Mouse (Mus musculus) urinary bladder, postnatal 10 days (tissue): ENCODE results near the gene Gm20388.

Source experiments
- DNase-seq: peaks from one replicate; pipeline ENCODE4 v3.0.0; 2022; ENCODE audit warnings: low spot score

Gene Gm20388

GRCm38 (mm10) chr8:121366655-121367054, 1456.0 kb downstream of the Gm20388 start:
- no peak for DNase-seq

GRCm38 (mm10) chr8:121368799-121369198, 1458.2 kb downstream of the Gm20388 start:
- no peak for DNase-seq

GRCm38 (mm10) chr8:121369378-121369777, 1458.7 kb downstream of the Gm20388 start:
- DNase-seq = no peak

- no peak for DNase-seq
Measured at GRCm38 (mm10) chr8:121371287-121371686, 1460.6 kb downstream of the Gm20388 start.

DNA sequence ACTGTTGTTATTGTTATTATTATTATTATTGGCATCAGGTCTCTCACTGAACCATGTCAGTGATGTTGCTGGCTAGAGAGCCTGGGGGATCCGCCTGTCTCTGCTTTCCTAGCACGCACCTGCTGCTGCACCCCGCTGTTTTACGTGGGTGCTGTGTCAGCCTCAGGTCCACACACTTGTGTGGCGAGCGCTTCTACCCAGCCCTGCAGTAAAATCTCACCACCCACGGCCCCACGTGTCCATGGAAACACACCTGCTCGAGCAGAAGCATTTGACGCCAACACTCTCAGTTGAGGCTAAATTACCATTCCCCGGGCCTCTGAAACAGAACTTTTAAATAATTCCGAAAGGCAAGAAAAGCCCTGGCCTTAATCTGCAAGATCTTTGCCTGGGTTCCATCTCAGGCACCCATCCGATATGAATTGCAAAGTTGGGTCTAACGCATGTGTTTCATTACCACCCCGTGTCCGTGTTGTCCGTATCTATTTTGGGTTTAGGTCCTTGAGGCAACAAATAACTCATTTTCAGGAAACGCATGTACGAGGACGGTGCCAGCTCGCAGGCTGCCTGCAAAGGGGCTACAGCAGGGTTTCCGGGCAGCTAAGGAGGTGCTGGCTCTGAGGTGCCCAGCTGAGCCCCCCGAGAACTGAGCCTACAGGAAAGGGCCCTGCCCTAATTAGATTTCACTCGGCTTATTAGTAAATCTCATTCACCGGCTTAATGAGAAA, 1461.4 kb downstream of the Gm20388 start:
- DNase-seq = no peak

GRCm38 (mm10) chr8:121372639-121372986, 1462.0 kb downstream of the Gm20388 start:
- no peak for DNase-seq

GRCm38 (mm10) chr8:121374284-121374683, 1463.6 kb downstream of the Gm20388 start:
- no peak for DNase-seq

DNA sequence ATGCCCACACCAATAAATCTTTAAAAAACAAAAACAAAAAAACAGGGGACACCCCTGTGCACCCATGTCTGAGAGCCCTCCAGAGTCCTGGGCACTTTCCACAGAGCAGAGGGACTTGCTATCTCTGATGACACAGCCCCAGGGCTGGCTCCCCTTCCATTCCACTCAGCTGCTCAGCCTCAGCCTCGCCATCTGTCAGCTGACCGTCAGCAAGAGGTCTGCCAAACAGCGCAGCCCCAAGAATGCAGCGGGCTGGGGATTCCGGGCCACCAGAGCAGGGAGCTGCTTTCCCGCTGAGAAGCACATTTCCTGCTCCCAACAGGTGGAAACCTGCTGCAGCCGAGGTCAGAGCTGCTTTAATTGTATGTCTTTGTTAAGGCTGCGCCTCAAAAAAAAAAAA, 1464.1 kb downstream of the Gm20388 start:
- DNase-seq = no peak

DNA sequence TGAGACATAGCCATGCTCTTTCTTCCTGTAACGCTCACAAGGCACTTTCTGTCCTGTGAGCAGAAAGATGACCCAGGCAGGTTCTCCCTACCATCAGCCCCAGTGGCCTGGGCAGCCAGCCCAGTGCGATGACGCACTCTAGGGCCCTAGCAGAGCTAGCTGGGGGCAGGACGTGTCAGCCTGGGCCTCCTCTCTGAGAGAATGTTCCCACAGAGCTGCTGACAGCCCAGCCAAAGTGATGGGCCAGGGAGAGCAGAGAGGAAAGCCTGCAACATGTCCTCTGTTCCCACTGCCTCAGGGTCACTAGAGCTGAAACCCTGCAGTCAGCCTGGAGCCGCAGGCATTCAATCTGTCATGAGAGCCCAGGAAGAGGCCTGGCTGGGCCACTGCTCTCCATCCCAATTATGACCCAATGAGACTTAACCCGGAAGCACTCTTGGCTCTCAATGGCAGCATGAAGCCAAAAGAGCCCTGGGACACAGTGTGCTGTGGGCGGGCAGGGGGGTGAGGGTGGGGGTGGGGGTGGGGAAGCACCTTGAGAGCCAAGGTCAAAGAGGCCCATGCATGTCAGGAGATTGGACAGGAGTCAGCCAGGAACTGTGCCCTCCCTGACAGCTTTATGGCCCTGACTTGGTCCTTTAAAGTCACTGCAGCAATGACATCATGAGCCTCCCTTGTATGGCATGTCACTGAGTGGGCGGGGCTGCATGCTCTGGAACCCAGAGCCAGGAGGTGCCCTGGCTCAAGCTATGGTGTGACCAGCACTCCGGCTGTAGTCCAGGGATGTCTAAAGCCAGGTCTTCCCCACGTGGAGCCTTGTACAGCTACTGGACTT, 1465.7 kb downstream of the Gm20388 start:
- no peak for DNase-seq

DNA sequence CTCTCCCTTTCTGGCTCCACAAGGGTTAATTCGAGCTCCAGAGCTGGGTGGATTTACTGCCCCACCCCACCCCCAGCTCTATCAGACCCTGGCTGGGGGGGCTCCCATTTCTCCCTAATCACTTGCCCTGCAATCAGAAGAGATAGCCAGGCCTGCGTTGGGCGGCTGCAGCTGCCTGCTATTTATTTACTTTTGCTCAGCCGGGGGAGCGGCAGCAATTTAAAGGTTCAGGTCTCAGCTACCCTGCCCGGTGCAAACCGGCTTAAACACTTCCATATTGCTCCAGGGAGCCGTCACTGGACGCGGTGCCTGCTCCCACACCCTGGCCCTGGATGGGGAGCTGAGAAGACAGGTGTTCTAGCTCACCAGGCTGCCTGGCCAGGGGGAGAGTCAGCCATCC, 1467.0 kb downstream of the Gm20388 start:
- DNase-seq = no peak

- no peak for DNase-seq
Measured at GRCm38 (mm10) chr8:121379387-121379786, 1468.7 kb downstream of the Gm20388 start.

DNA sequence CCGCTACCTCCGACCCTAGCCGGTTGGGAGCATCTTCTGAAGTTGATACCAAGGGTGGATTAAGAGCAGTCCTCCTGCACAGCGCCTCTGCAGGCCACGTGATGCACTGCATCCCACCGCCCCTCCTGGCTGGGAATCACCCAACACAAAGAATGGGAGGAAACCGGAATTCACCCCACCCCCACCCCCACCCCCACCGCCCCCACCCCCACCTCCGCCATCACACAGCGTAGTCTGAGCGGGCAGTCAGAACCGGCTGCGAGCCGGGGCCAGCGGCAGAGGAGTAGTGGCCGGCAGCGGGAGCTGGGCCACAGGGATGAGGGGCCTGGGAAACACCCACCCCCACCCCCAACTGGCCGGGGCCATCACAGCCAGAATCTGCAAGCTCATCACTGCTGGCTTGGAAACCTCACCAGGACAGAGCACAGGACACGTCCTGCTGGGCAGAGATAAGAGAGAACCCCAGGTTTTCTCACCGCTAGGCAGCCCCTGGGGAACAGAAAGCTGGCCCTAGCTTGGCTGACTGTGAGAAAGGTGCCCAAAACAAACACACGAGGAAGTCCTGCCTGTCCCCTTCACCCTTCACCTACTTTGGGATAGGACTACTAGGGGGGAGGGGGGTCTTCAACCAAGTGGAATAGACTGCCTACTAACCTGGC, 1472.1 kb downstream of the Gm20388 start:
- no peak for DNase-seq

GRCm38 (mm10) chr8:121385540-121385939, 1474.9 kb downstream of the Gm20388 start:
- no peak for DNase-seq

DNA sequence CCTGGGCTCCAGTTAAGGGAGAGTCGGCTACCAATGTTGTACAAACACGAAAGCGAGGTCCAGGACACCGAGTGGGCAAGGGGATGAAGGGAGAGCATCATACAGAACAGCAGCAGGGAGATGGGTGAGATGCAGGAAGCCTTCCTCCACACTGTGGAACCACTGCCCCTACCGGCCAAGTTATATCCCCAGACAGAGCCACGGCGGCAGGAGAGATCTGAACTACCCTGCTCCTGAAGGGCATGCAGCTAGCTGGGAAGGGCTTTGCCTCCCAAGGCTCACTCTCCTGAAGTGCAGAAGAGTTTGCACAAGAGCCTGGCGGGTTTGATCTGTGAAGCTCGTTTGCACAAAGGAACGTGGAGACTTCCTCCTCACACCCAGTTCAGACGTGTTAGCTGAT, 1480.0 kb downstream of the Gm20388 start:
- DNase-seq = no peak

DNA sequence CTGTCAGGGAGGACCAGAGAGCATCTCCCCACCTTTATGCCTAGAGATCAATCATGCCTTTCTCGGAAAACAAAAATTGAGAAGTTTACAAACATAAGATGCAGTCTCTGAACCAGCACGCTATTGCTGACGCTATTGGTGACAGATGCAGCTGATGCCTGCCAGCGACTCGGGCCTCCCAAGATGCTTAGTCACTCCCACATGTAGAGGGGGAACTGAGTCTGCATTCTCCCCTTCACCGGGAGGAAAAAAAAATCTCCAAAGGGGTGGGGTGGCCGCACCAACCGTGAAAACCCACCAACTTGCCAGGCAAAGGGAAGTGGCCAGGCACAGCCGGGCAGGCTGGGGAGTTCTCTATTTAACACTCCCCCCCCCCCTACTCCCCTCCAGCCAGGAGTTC, 1480.6 kb downstream of the Gm20388 start:
- DNase-seq = no peak

DNA sequence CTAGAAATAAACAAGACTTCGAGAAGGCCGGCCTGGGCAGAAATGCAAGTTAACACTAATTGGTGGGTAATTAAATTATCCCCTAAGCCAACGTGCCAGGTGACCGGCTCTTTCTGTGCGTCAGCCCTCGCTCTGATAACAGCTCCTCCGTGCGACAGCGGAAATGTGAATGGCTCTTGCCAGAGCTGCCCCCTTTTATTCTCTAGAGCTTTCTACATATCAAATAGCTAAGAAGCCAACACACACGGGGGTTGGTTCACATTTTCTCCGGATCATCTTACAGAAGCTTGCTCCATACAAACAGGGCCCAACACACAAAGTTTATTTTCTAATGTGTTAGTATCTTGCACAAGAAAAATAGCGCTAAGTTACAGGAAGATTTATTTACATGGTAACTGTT, 1481.1 kb downstream of the Gm20388 start:
- DNase-seq = no peak

- DNase-seq = no peak
Measured at GRCm38 (mm10) chr8:121392482-121392881, 1481.8 kb downstream of the Gm20388 start.

DNA sequence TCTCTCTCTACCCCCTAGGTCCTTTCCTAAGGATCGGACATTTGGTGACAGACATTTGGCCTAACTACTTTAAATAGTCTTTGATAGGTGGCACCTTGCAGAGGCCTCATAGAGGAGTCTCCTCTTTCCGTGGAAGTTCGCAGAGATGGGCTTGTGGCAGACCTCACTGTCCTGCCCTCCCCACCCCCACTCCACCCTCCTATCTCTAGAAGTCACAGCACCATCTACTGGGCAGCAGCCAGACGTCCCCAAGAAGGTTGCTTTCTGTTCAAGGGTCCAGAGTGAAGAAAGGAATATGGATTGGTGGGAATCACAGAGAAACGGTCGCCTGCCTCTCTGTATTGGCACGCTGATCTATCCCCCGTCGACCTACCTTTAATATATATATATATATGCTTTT, 1482.5 kb downstream of the Gm20388 start:
- no peak for DNase-seq

DNA sequence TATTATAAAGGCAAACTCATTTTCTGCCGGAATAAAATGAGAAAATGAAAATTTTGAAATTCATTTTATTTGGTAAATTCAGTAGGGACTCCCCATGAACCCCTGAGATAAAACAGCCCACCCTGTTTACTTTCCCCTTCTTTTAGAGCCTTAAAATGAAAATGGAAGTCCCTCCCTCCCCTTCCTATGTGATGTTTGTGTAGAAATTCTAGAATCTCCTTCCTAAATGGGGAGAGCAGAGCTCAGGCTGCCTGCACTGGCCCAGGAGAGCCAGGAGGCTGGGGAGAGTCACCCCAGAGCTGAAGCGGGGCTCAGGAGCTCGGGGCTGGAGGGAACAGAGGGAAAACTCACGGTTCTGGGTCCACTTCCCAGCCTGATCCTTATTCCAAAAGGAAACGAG, 1484.0 kb downstream of the Gm20388 start:
- no peak for DNase-seq

DNA sequence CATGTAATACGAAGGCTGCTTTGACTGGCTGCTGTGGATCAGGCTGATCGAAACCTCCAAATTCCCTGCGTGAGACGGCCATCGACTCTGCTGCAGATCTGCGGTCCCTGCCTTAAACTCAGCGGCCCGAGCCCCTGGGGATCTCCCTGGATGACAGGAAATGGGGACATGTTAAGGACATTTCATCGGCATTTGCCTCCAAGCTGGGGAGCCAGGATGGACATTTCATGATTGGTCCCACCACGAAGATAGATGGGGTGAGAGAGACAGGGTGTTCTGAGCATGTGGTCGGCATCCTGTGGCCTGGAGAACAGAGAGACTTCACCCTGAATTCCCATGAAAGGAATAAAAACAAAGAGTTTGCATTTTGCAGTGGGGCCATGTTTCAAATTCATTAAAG, 1484.7 kb downstream of the Gm20388 start:
- DNase-seq = no peak

GRCm38 (mm10) chr8:121396151-121396550, 1485.5 kb downstream of the Gm20388 start:
- DNase-seq = no peak

- DNase-seq = no peak
Measured at GRCm38 (mm10) chr8:121397201-121397698, 1486.6 kb downstream of the Gm20388 start.

- no peak for DNase-seq
Measured at GRCm38 (mm10) chr8:121398081-121398480, 1487.4 kb downstream of the Gm20388 start.
